Mouse (Mus musculus) colon, adult 2 months (tissue): ENCODE results near the gene Atp7a. TPM values are rescaled to one million over a fixed set of nuclear protein-coding genes. Genes with fewer than 3 reads are reported as not detected.

Source experiments
- polyA plus RNA-seq: library from polyadenylated mRNA; depleted of rRNA; stranded (reverse); fragments of >200 nt; gene quantifications from 2 replicates; pipeline ENCODE4 v1.2.3, GENCODE M21; 2012; rRNA removed

Atp7a gene
- 2.3 and 2.8 TPM in 2 replicates for polyA plus RNA-seq

GRCm38 (mm10) chrX:106026418-106027342 lies at the start of gene Atp7a:
Gene Atp7a (plus strand): TSS chrX:106027276.

GRCm38 (mm10) chrX:106011465-106012159 lies 15.5 kb upstream of the Atp7a start, which contains the start of gene Magt1:
Gene Magt1 (minus strand): TSS chrX:106011906.

GRCm38 (mm10) chrX:106015571-106016322 lies 11.3 kb upstream of the Atp7a start, which contains the start of gene Cox7b:
Gene Cox7b (plus strand): TSS chrX:106015700.

GRCm38 (mm10) chrX:106142936-106143335 lies 115.9 kb downstream of the Atp7a start, which contains the start of gene Tlr13:
Gene Tlr13 (plus strand): TSS chrX:106143204.

Other genes starting within 250 kb of the Atp7a start
- gene Atrx, start 97.9 kb upstream of the Atp7a start, polyA plus RNA-seq = 24.1 and 30.4 TPM in 2 replicates
- 3.2 and 3.3 TPM in 2 replicates for gene Magt1, start 15.4 kb upstream of the Atp7a start, polyA plus RNA-seq
- gene Cox7b, start 11.6 kb upstream of the Atp7a start, polyA plus RNA-seq = 137 and 156 TPM in 2 replicates
- gene Tlr13, start 115.9 kb downstream of the Atp7a start, polyA plus RNA-seq = 0.25 and 0.28 TPM in 2 replicates
- 59.7 and 67.2 TPM in 2 replicates for gene Pgk1, start 159.8 kb downstream of the Atp7a start, polyA plus RNA-seq
- 1.4 and 2.2 TPM in 2 replicates for gene Taf9b, start 193.9 kb downstream of the Atp7a start, polyA plus RNA-seq
- gene Fnd3c2, start 228.1 kb downstream of the Atp7a start, polyA plus RNA-seq = not detected in 2 replicates